Mouse (Mus musculus): ENCODE measurements around the gene Exoc6. TPM values are rescaled to one million over a fixed set of nuclear protein-coding genes. Genes with fewer than 3 reads are reported as not detected.

Gene Exoc6
- polyA plus RNA-seq, 1 experiment: 2.2 TPM

DNA sequence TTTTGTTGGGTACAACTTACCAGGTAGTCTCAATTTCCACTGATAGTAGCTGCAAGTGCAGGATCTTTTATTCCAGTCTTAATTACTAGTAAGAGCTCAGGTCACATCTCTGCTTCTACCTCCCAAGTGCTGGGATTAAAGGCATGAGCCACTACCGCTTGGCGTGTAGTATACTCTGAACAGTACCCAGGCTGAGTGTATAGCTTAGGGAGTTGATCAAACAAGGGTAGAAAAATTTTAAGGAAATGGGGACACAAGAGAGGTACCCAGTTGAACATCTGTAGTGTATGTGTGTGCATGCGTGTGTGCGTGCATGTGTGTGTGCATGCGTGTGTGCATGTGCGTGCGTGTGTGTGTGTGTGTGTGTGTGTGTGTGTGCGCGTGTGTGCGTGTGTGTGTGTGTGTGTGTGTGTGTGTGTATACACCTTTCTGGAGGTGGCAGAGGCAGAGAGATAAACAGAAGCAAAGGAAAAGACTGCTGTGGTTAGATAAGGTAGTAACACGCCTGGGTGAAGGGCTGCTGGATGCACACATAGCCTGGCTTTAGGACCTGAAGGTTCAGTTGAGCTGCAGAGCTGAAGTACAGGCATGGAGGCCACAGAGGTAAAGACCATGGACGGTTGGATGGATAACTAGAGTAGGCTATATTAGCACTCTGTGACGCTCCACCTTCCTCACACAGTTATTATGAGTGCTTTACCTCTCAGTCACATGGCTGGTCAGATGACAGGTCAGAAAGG, 117.8 kb downstream of the Exoc6 start:
- Histone ChIP-seq H3K79me3 (ENCODE audit: low read depth) (no peaks in the 10 kb centered on the region), H3K36me3 (ENCODE audit: control insufficient read depth, insufficient read depth) (no peaks in the 10 kb centered on the region), H3K27me3 (ENCODE audit: control insufficient read depth, insufficient read depth, insufficient read length) (no peaks in the 10 kb centered on the region), H3K4me3 (ENCODE audit: insufficient read depth, poor library complexity, severe bottlenecking) (no peak overlapping the region), H3K79me2 (ENCODE audit: control insufficient read depth, insufficient read depth) (no peaks in the 10 kb centered on the region), H3ac (ENCODE audit: control insufficient read depth, insufficient read length, low read depth) (no peak overlapping the region)
- no peak for TF ChIP-seq MAX (IDR thresholded peaks at IDR 0.05)
- TF ChIP-seq MYOD1 (IDR thresholded peaks at IDR 0.05; ENCODE audit: control insufficient read depth, insufficient read length, low read depth): no peak

DNA sequence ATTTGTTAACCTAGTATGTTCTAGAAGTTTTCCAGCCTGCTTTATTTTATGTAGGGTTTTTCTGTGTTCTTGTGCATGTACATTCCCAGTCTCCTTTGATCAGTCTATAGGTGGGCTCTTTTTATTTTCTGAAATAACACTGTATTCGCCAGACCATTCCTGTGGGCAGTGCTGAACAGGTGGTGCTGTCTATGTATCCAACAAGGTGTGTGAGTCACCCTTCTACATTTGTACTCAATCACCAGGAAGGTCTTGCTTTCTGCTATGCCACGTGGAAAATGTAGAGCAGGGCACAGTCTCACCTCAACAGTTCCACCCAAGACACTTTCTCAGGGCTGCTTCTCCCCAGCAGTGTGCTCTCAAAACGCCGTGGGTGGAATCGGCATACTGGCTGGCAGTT, 118.4 kb downstream of the Exoc6 start:
- Histone ChIP-seq H3K27me3 (ENCODE audit: control insufficient read depth, insufficient read depth, insufficient read length) (no peaks in the 10 kb centered on the region), H3ac (ENCODE audit: control insufficient read depth, insufficient read length, low read depth) (no peak overlapping the region), H3K79me2 (ENCODE audit: control insufficient read depth, insufficient read depth) (no peaks in the 10 kb centered on the region), H3K4me3 (ENCODE audit: insufficient read depth, poor library complexity, severe bottlenecking) (no peak overlapping the region), H3K36me3 (ENCODE audit: control insufficient read depth, insufficient read depth) (no peaks in the 10 kb centered on the region), H3K79me3 (ENCODE audit: low read depth) (no peaks in the 10 kb centered on the region)
- TF ChIP-seq USF1 (IDR thresholded peaks at IDR 0.05; ENCODE audit: low read depth) (no peak), MYOG (IDR thresholded peaks at IDR 0.05; ENCODE audit: control insufficient read depth, extremely low read depth, insufficient read length) (no peak), FOSL1 (IDR thresholded peaks at IDR 0.05; ENCODE audit: insufficient read depth, low read length, poor library complexity, severe bottlenecking) (no peak), CTCF (IDR thresholded peaks at IDR 0.05; ENCODE audit: control insufficient read depth, insufficient read depth, insufficient read length) (no peak), MYOD1 (IDR thresholded peaks at IDR 0.05; ENCODE audit: control insufficient read depth, insufficient read length, low read depth) (no peak), MAX (IDR thresholded peaks at IDR 0.05) (no peak), CEBPB (IDR thresholded peaks at IDR 0.05; ENCODE audit: low read depth) (no peak)

DNA sequence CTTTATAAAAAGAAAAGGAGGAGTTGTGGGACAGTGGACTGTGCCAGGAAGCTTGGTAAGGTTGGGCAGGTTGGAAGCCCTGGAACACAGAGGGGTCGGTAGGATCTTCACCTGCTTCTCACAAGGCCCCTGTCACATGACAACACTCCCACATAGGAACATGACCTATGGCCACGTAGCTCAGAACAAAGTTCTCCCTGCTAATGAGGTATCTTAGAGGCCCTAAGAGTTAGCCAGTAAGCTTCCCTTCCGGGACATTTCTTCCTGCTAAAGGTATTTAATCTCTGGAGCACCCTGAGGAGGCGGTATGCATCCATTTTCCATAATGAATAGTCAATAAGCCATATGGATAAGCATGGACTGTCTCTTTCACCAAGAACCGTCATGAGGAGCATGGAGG, 119.3 kb downstream of the Exoc6 start:
- Histone ChIP-seq H3ac (ENCODE audit: control insufficient read depth, insufficient read length, low read depth) (no peak overlapping the region), H3K4me3 (ENCODE audit: insufficient read depth, poor library complexity, severe bottlenecking) (no peak overlapping the region), H3K27me3 (ENCODE audit: control insufficient read depth, insufficient read depth, insufficient read length) (no peaks in the 10 kb centered on the region), H3K79me2 (ENCODE audit: control insufficient read depth, insufficient read depth) (no peaks in the 10 kb centered on the region), H3K36me3 (ENCODE audit: control insufficient read depth, insufficient read depth) (no peaks in the 10 kb centered on the region), H3K79me3 (ENCODE audit: low read depth) (no peaks in the 10 kb centered on the region)
- TF ChIP-seq FOSL1 (IDR thresholded peaks at IDR 0.05; ENCODE audit: insufficient read depth, low read length, poor library complexity, severe bottlenecking) (no peak), MYOG (IDR thresholded peaks at IDR 0.05; ENCODE audit: control insufficient read depth, extremely low read depth, insufficient read length) (no peak), CTCF (IDR thresholded peaks at IDR 0.05; ENCODE audit: control insufficient read depth, insufficient read depth, insufficient read length) (no peak), CEBPB (IDR thresholded peaks at IDR 0.05; ENCODE audit: low read depth) (no peak), MAX (IDR thresholded peaks at IDR 0.05) (no peak), USF1 (IDR thresholded peaks at IDR 0.05; ENCODE audit: low read depth) (no peak), MYOD1 (IDR thresholded peaks at IDR 0.05; ENCODE audit: control insufficient read depth, insufficient read length, low read depth) (no peak)

DNA sequence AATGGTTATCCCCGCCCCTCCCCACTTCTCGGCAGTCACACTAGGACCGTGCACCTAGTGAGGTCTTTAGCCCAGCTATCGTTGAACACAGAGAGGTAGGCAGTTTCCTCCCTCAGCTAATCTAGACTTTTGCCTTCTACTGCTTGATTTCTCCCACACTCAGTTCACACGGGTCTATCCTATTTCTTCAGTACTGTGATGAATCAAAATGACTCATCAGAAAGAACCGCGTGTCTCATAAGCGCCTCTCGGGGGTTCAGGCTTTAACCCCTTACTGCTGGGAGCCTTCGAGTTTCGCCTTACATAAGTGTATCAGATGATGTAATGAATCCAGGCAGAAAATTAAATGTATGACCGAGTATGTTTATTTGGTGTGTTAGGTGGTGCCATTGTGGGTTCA, 123.2 kb downstream of the Exoc6 start:
- Histone ChIP-seq H3K79me3 (ENCODE audit: low read depth) (no peaks in the 10 kb centered on the region), H3K4me3 (ENCODE audit: insufficient read depth, poor library complexity, severe bottlenecking) (no peak overlapping the region), H3K79me2 (ENCODE audit: control insufficient read depth, insufficient read depth) (no peaks in the 10 kb centered on the region), H3ac (ENCODE audit: control insufficient read depth, insufficient read length, low read depth) (no peak overlapping the region), H3K27me3 (ENCODE audit: control insufficient read depth, insufficient read depth, insufficient read length) (no peaks in the 10 kb centered on the region), H3K36me3 (ENCODE audit: control insufficient read depth, insufficient read depth) (no peaks in the 10 kb centered on the region)
- no peak for TF ChIP-seq MYOG (IDR thresholded peaks at IDR 0.05; ENCODE audit: control insufficient read depth, extremely low read depth, insufficient read length)
- TF ChIP-seq MYOD1 (IDR thresholded peaks at IDR 0.05; ENCODE audit: control insufficient read depth, insufficient read length, low read depth): no peak
- no peak for TF ChIP-seq CTCF (IDR thresholded peaks at IDR 0.05; ENCODE audit: control insufficient read depth, insufficient read depth, insufficient read length)
- peak; percentile 88 for TF ChIP-seq MAX (IDR thresholded peaks at IDR 0.05)
- TF ChIP-seq USF1 (IDR thresholded peaks at IDR 0.05; ENCODE audit: low read depth): no peak
- peak; percentile 36 for TF ChIP-seq CEBPB (IDR thresholded peaks at IDR 0.05; ENCODE audit: low read depth)
- TF ChIP-seq FOSL1 (IDR thresholded peaks at IDR 0.05; ENCODE audit: insufficient read depth, low read length, poor library complexity, severe bottlenecking): peak; percentile 77

DNA sequence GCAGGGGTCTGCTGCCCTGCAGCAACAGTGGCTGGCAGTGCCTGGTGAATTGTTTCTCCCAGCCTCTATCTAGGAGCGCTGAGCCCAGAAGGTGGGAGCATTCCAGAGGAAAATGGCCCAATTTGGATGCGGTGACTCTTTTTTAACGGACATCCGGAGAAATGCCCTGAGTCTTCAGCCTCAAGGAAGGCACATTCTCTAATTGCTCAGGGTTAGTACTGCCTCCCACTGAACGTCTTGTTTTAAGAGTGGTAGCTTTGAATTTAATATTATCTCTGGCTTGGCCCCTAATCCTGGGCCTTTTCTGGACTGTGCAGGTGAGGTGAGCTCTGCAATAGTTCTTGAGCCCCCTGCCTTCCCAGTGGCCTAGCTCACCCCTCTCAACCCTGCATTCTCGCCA, 135.1 kb downstream of the Exoc6 start, which contains the start of gene Cyp26c1:
Gene Cyp26c1 (plus strand): TSS at position 301 of the 400 bp plus-strand sequence.
- H3K79me2 ChIP-seq (ENCODE audit: control insufficient read depth, insufficient read depth): no peaks in the 10 kb centered on the region
- no peak within 1 kb of the TSS for H3ac ChIP-seq (ENCODE audit: control insufficient read depth, insufficient read length, low read depth)
- H3K27me3 ChIP-seq (ENCODE audit: control insufficient read depth, insufficient read depth, insufficient read length): no peaks in the 10 kb centered on the region
- H3K4me3 ChIP-seq (ENCODE audit: insufficient read depth, poor library complexity, severe bottlenecking): no peak within 1 kb of the TSS
- no peaks in the 10 kb centered on the region for H3K79me3 ChIP-seq (ENCODE audit: low read depth)
- TF ChIP-seq CTCF (IDR thresholded peaks at IDR 0.05; ENCODE audit: control insufficient read depth, insufficient read depth, insufficient read length): no peak
- no peak for TF ChIP-seq FOSL1 (IDR thresholded peaks at IDR 0.05; ENCODE audit: insufficient read depth, low read length, poor library complexity, severe bottlenecking)
- no peak for TF ChIP-seq MYOG (IDR thresholded peaks at IDR 0.05; ENCODE audit: control insufficient read depth, extremely low read depth, insufficient read length)
- no peak for TF ChIP-seq MAX (IDR thresholded peaks at IDR 0.05)
- no peak for TF ChIP-seq CEBPB (IDR thresholded peaks at IDR 0.05; ENCODE audit: low read depth)
- TF ChIP-seq USF1 (IDR thresholded peaks at IDR 0.05; ENCODE audit: low read depth): no peak
- no peak for TF ChIP-seq MYOD1 (IDR thresholded peaks at IDR 0.05; ENCODE audit: control insufficient read depth, insufficient read length, low read depth)
- H3K36me3 ChIP-seq (ENCODE audit: control insufficient read depth, insufficient read depth): no peaks in the 10 kb centered on the region

DNA sequence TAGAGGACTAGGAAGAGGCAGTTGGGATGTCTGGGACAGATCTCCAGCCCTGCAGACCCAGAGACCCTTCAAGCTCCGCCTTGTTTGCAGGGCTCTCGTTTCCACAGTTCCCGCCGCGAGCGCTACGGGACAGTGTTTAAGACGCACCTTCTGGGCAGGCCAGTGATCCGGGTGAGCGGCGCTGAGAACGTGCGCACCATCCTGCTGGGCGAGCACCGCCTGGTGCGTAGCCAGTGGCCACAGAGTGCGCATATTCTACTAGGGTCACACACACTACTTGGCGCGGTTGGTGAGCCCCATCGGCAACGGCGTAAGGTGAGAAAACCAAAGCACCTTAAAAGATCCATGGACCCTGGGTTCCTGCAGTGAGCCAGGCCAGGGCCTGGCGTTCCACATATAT, 136.1 kb downstream of the Exoc6 start:
- no peaks in the 10 kb centered on the region for H3K79me2 ChIP-seq (ENCODE audit: control insufficient read depth, insufficient read depth)
- no peak overlapping the region for H3K4me3 ChIP-seq (ENCODE audit: insufficient read depth, poor library complexity, severe bottlenecking)
- H3K36me3 ChIP-seq (ENCODE audit: control insufficient read depth, insufficient read depth): no peaks in the 10 kb centered on the region
- H3K27me3 ChIP-seq (ENCODE audit: control insufficient read depth, insufficient read depth, insufficient read length): no peaks in the 10 kb centered on the region
- H3K79me3 ChIP-seq (ENCODE audit: low read depth): no peaks in the 10 kb centered on the region
- no peak overlapping the region for H3ac ChIP-seq (ENCODE audit: control insufficient read depth, insufficient read length, low read depth)
- TF ChIP-seq CEBPB (IDR thresholded peaks at IDR 0.05; ENCODE audit: low read depth) (no peak), USF1 (IDR thresholded peaks at IDR 0.05; ENCODE audit: low read depth) (no peak), MYOD1 (IDR thresholded peaks at IDR 0.05; ENCODE audit: control insufficient read depth, insufficient read length, low read depth) (no peak), FOSL1 (IDR thresholded peaks at IDR 0.05; ENCODE audit: insufficient read depth, low read length, poor library complexity, severe bottlenecking) (no peak), MAX (IDR thresholded peaks at IDR 0.05) (no peak), CTCF (IDR thresholded peaks at IDR 0.05; ENCODE audit: control insufficient read depth, insufficient read depth, insufficient read length) (no peak), MYOG (IDR thresholded peaks at IDR 0.05; ENCODE audit: control insufficient read depth, extremely low read depth, insufficient read length) (no peak)
